In the genomic region with DNA sequence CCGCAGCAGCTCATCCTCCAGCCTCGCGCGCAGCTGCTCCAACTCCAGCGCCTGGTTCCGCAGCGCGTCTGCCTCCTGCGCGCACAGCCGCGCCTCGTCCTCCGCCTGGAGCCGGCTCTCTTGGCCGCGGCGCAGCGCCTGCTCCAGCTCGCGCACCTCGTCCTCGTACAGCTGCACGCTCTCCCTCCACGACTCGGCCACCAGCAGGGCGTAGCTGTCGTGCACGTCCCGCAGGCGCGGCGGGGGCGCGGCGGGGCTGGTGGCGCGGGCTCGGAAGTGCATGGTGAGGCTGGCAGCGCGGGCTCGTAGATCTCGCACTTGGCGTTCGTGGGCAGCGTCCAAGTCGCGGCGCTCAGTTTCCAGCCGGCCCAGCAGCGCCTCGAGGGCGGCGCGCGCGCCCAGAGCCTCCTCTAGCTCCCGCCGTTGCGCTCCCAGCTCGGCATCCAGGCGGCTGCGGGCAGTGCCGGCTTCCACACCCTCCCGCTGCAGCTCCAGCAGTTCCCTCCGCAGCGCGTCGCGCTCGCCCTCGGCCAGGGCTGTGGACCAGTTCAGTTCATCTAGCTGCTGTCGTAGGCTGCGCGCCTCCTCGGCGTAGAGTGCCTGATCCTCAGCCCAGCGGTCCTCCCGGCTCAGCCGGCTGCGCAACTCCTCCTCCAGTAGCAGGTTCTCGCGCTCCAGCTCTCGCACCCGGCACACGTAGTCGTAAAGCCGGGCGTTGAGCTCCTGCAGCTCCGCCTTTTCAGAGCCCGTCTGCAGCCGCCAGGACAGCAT, we compare ENCODE assay signal across 8 mouse cellular contexts. TPM values are rescaled to one million over a fixed set of nuclear protein-coding genes. Genes with fewer than 3 reads are reported as not detected.
DNase-seq lines count a peak whose midpoint lies in the region; ATAC-seq lines count a peak whose summit lies in the region.

No protein-coding gene starts in this region.

- peak; percentile 84 for DNase-seq in ES-CJ7 (ENCODE audit: low read depth, low spot score)
- DNase-seq in T-cell, adult 2 months (ENCODE audit: low spot score), result peak; percentile 2
- peak; percentile 75 for DNase-seq in forebrain, embryonic 11.5 days (ENCODE audit: low spot score)
- no peak for DNase-seq in hindbrain, embryonic 10.5 days (ENCODE audit: low spot score)
- peak; percentile 55 for DNase-seq in left cerebral cortex, adult 11 months (ENCODE audit: low spot score)
- peak; percentile 56 for DNase-seq in lung, postnatal 14 days
- peak; percentile 71 to 77 for DNase-seq in right cerebral cortex, adult 2 months (ENCODE audit: low spot score in 2 of 2)
- DNase-seq in yolk sac, embryonic 10.5 days (ENCODE audit: low spot score), result no peak

- peak; percentile 73 for ATAC-seq in forebrain, embryonic 11.5 days (replicated peaks; ENCODE audit: low FRiP score)

- H3K4me2 ChIP-seq in forebrain, embryonic 11.5 days (ENCODE audit: low read depth, low read length, severe bottlenecking), result peak overlapping the region; percentile 99

- peaks cover 13% of the 10 kb centered on the region; the same call in 1 of the 2 replicates for H3K4me1 ChIP-seq in forebrain, embryonic 11.5 days (replicated peaks; ENCODE audit: control insufficient read depth, insufficient read depth, low read length)
- H3K4me1 ChIP-seq in hindbrain, embryonic 10.5 days (replicated peaks), result peaks cover 19% of the 10 kb centered on the region

- peak overlapping the region; percentile 49 for H3K4me3 ChIP-seq in forebrain, embryonic 11.5 days (ENCODE audit: low read depth, low read length)
- H3K4me3 ChIP-seq in hindbrain, embryonic 10.5 days, result peak overlapping the region; percentile 73

- H3K9me3 ChIP-seq in forebrain, embryonic 11.5 days (ENCODE audit: control insufficient read depth, low read length), result no peaks in the 10 kb centered on the region
- H3K9me3 ChIP-seq in hindbrain, embryonic 10.5 days, result no peaks in the 10 kb centered on the region

- H3K27ac ChIP-seq in forebrain, embryonic 11.5 days (ENCODE audit: low read depth, low read length), result no peak overlapping the region
- H3K27ac ChIP-seq in hindbrain, embryonic 10.5 days, result peak overlapping the region; percentile 78

- under 1% methylated on average over 90 of the region's 92 CpGs for WGBS in forebrain, embryonic 11.5 days
- WGBS in hindbrain, embryonic 10.5 days, result under 1% methylated on average over 92 of the region's 92 CpGs

- peaks cover 12% of the 10 kb centered on the region for H3K27me3 ChIP-seq in forebrain, embryonic 11.5 days (ENCODE audit: control insufficient read depth, insufficient read depth, low read length)
- H3K27me3 ChIP-seq in hindbrain, embryonic 10.5 days (ENCODE audit: insufficient read depth, poor library complexity, severe bottlenecking), result peaks cover 52% of the 10 kb centered on the region

- peak overlapping the region; percentile 52 for H3K9ac ChIP-seq in forebrain, embryonic 11.5 days (ENCODE audit: low read length)

- no peaks in the 10 kb centered on the region for H3K36me3 ChIP-seq in forebrain, embryonic 11.5 days (ENCODE audit: control insufficient read depth, insufficient read depth, low read length)
- H3K36me3 ChIP-seq in hindbrain, embryonic 10.5 days, result no peaks in the 10 kb centered on the region

RNA-seq across cellular contexts. Expression of gene Synm, which starts 0.5 kb away (rescaled TPM):
- 1.1 and 1.3 TPM in 2 replicates for polyA plus RNA-seq in forebrain, embryonic 11.5 days (2014; fragmentation: Nextera tagmentation; extraction: Ambion mirVana)
- polyA plus RNA-seq in hindbrain, embryonic 10.5 days (2016; fragmentation: Nextera tagmentation; extraction: Ambion mirVana), result 2.0 and 2.5 TPM in 2 replicates

Comparison
In these comparisons a context has a peak if more than half of its experiments do, and no peak if none do; other contexts are left out.
1. DNase-seq: peak in ES-CJ7 (single experiment), T-cell, adult 2 months (single experiment), forebrain, embryonic 11.5 days (single experiment), left cerebral cortex, adult 11 months (single experiment), lung, postnatal 14 days (single experiment) and right cerebral cortex, adult 2 months (2 of 2); none in hindbrain, embryonic 10.5 days (single experiment) and yolk sac, embryonic 10.5 days (single experiment).